Mouse (Mus musculus) small intestine, adult 2 months (tissue): Measurements from ENCODE around the gene Ffar2.

Source experiments
- CTCF ChIP-seq: fragments of 200-500 bp; IDR thresholded peaks from 2 replicates; pipeline ENCODE4 v1.5.1; 2012; ENCODE audit warnings: low read depth, mild to moderate bottlenecking, control low read depth, inconsistent platforms, low read length, moderate library complexity, mixed read lengths; ENCODE audit not compliant: insufficient replicate concordance, insufficient read length; ENCODE audit errors: extremely low read depth
- POLR2A ChIP-seq: fragments of 200-500 bp; IDR thresholded peaks from 2 replicates; pipeline ENCODE4 v1.6.1; 2012; ENCODE audit warnings: low read depth, mild to moderate bottlenecking, control low read depth, inconsistent platforms, low read length, moderate library complexity

DNA sequence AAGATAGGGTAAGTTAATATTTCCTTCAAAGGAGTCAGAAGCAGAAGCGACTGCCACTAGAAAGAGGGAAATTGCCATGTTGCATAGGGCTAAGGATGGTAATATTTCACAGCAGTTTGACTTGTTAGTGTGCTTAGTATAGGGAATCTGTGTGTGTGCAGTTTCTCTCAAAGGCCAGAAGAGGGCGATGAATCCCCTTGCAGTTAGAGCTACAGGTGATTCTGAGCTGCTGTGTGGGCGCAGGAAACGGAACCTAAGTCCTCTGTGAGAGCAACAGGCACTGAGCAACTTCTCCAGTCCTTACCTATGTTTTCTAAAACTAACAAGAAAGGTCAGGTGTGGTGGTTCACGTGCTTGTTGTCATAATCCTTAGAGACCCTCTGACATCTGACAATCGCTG is 13.3 kb downstream of the Ffar2 start:
- TF ChIP-seq CTCF (peak; percentile 43; the same call in 1 of the 2 replicates), POLR2A (no peak)
